Mouse (Mus musculus): ENCODE measurements around the gene Tubg1. TPM values are rescaled to one million over a fixed set of nuclear protein-coding genes. Genes with fewer than 3 reads are reported as not detected.

The Tubg1 gene
- polyA plus RNA-seq, 1 experiment from 2014 or later, result 63.1 TPM

- H3K27me3 ChIP-seq (ENCODE audit: control insufficient read depth, insufficient read depth, low read length), result no peaks in the 10 kb centered on the region
- H3K4me1 ChIP-seq (ENCODE audit: control insufficient read depth in 2 of 2, insufficient read depth in 2 of 2, low read length in 2 of 2), result peaks cover 0 to 3% of the 10 kb centered on the region in 2 experiments; a peak in 1 of 4 replicates
- H3K27ac ChIP-seq (replicated peaks in 1 of 2; ENCODE audit: control insufficient read depth in 1 of 2, insufficient read depth in 1 of 2, low read depth in 2 of 2, low read length in 2 of 2), result no peak overlapping the region
- peaks cover 22% of the 10 kb centered on the region for H3K36me3 ChIP-seq (ENCODE audit: control insufficient read depth, insufficient read depth, low read length)
- ATAC-seq (ENCODE audit: insufficient number of reproducible peaks, insufficient read depth, low FRiP score, low read depth), result no peak
- H3K9me3 ChIP-seq (ENCODE audit: control insufficient read depth, low read length), result peaks cover 3% of the 10 kb centered on the region; the same call in 1 of the 2 replicates
- H3K4me3 ChIP-seq (ENCODE audit: control insufficient read depth in 1 of 2, insufficient read depth in 1 of 2, low read depth in 1 of 2, low read length in 2 of 2), result no peak overlapping the region
- WGBS, result 82% methylated on average over 4 of the region's 4 CpGs
- H3K9ac ChIP-seq (ENCODE audit: low read length), result no peak overlapping the region
- H3K4me2 ChIP-seq (ENCODE audit: low read length), result no peak overlapping the region
Observed at GRCm38 (mm10) chr11:101109351-101109750, 10.4 kb upstream of the Tubg1 start.

DNA sequence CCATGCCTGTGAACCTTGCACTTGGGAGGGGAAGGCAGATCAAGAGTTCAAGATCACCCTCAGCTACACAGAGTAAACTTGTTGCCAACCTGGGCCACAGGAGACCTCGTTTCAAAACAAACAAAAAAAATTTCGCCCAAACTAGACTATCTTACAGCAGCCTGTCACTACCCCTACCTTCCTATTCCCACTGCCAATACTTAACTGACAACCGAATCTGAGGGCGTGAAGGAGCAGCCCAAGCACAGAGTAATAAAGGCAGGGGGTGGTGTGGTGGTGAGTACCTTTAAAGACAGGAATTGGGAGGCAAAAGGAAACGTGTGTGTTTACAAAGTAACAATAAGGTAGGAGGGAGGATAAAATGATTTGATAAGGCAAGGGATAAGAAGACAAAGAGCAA lies 9.0 kb upstream of the Tubg1 start:
- H3K36me3 ChIP-seq (ENCODE audit: control insufficient read depth, insufficient read depth, low read length), result peaks cover 8% of the 10 kb centered on the region
- H3K27me3 ChIP-seq (ENCODE audit: control insufficient read depth, insufficient read depth, low read length), result no peaks in the 10 kb centered on the region
- H3K4me2 ChIP-seq (ENCODE audit: low read length), result no peak overlapping the region

GRCm38 (mm10) chr11:101111178-101111577 lies 8.6 kb upstream of the Tubg1 start:
- Histone ChIP-seq H3K36me3 (ENCODE audit: control insufficient read depth, insufficient read depth, low read length) (0 out of 2 replicates have a peak, but pooled peaks cover 5% of the 10 kb centered on the region), H3K4me2 (ENCODE audit: low read length) (no peak overlapping the region), H3K4me3 (ENCODE audit: control insufficient read depth in 1 of 2, insufficient read depth in 1 of 2, low read depth in 1 of 2, low read length in 2 of 2) (no peak overlapping the region), H3K27ac (replicated peaks in 1 of 2; ENCODE audit: control insufficient read depth in 1 of 2, insufficient read depth in 1 of 2, low read depth in 2 of 2, low read length in 2 of 2) (no peak overlapping the region), H3K9ac (ENCODE audit: low read length) (no peak overlapping the region), H3K27me3 (ENCODE audit: control insufficient read depth, insufficient read depth, low read length) (no peaks in the 10 kb centered on the region), H3K4me1 (ENCODE audit: control insufficient read depth in 2 of 2, insufficient read depth in 2 of 2, low read length in 2 of 2) (peaks cover 0 to 8% of the 10 kb centered on the region in 2 experiments; a peak in 1 of 4 replicates), H3K9me3 (ENCODE audit: control insufficient read depth, low read length) (peaks cover 3% of the 10 kb centered on the region; the same call in 1 of the 2 replicates)
- 91% methylated on average over 4 of the region's 4 CpGs for WGBS
- no peak for ATAC-seq (ENCODE audit: insufficient number of reproducible peaks, insufficient read depth, low FRiP score, low read depth)

More for the DNA sequence above, 9.0 kb upstream of the Tubg1 start:
- WGBS, result 58% methylated on average over 5 of the region's 5 CpGs
- no peak for ATAC-seq (ENCODE audit: insufficient number of reproducible peaks, insufficient read depth, low FRiP score, low read depth)
- no peak overlapping the region for H3K9ac ChIP-seq (ENCODE audit: low read length)
- peaks cover 3% of the 10 kb centered on the region; the same call in 1 of the 2 replicates for H3K9me3 ChIP-seq (ENCODE audit: control insufficient read depth, low read length)
- no peak overlapping the region for H3K4me3 ChIP-seq (ENCODE audit: control insufficient read depth in 1 of 2, insufficient read depth in 1 of 2, low read depth in 1 of 2, low read length in 2 of 2)
- peaks cover 0 to 7% of the 10 kb centered on the region in 2 experiments; a peak in 1 of 4 replicates for H3K4me1 ChIP-seq (ENCODE audit: control insufficient read depth in 2 of 2, insufficient read depth in 2 of 2, low read length in 2 of 2)
- no peak overlapping the region for H3K27ac ChIP-seq (replicated peaks in 1 of 2; ENCODE audit: control insufficient read depth in 1 of 2, insufficient read depth in 1 of 2, low read depth in 2 of 2, low read length in 2 of 2)

DNA sequence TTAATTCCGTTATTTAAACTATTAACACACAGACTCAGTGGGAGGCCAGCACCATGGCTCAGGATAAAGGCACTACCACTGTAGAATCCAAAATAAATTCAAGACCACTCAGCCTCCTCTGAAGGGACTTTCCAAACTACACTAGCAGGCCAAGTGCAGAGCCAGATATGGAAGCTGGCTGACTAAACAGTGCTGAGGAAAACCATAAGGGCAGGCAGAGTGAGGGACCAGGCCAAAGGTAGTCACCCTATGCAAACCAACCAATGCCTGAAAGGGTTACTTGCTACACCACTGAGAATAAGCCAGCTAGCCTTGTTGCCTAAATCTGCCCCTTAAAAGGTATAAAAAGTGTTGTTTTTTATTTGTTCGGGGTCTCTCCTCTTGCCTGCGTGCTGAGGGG lies 7.6 kb upstream of the Tubg1 start:
- ATAC-seq (ENCODE audit: insufficient number of reproducible peaks, insufficient read depth, low FRiP score, low read depth), result no peak
- H3K4me1 ChIP-seq (ENCODE audit: control insufficient read depth in 2 of 2, insufficient read depth in 2 of 2, low read length in 2 of 2), result peaks cover 0 to 8% of the 10 kb centered on the region in 2 experiments; a peak in 1 of 4 replicates
- no peak overlapping the region for H3K4me3 ChIP-seq (ENCODE audit: control insufficient read depth in 1 of 2, insufficient read depth in 1 of 2, low read depth in 1 of 2, low read length in 2 of 2)
- no peak overlapping the region for H3K4me2 ChIP-seq (ENCODE audit: low read length)
- peaks cover 11% of the 10 kb centered on the region for H3K36me3 ChIP-seq (ENCODE audit: control insufficient read depth, insufficient read depth, low read length)
- peaks cover 3% of the 10 kb centered on the region; the same call in 1 of the 2 replicates for H3K9me3 ChIP-seq (ENCODE audit: control insufficient read depth, low read length)
- H3K27me3 ChIP-seq (ENCODE audit: control insufficient read depth, insufficient read depth, low read length), result no peaks in the 10 kb centered on the region
- H3K27ac ChIP-seq (replicated peaks in 1 of 2; ENCODE audit: control insufficient read depth in 1 of 2, insufficient read depth in 1 of 2, low read depth in 2 of 2, low read length in 2 of 2), result no peak overlapping the region
- 94% methylated on average over 3 of the region's 3 CpGs for WGBS
- H3K9ac ChIP-seq (ENCODE audit: low read length), result no peak overlapping the region

- H3K27ac ChIP-seq (replicated peaks in 1 of 2; ENCODE audit: control insufficient read depth in 1 of 2, insufficient read depth in 1 of 2, low read depth in 2 of 2, low read length in 2 of 2), result no peak overlapping the region
- no peak for ATAC-seq (ENCODE audit: insufficient number of reproducible peaks, insufficient read depth, low FRiP score, low read depth)
Observed at GRCm38 (mm10) chr11:101115564-101115963, 4.2 kb upstream of the Tubg1 start.

DNA sequence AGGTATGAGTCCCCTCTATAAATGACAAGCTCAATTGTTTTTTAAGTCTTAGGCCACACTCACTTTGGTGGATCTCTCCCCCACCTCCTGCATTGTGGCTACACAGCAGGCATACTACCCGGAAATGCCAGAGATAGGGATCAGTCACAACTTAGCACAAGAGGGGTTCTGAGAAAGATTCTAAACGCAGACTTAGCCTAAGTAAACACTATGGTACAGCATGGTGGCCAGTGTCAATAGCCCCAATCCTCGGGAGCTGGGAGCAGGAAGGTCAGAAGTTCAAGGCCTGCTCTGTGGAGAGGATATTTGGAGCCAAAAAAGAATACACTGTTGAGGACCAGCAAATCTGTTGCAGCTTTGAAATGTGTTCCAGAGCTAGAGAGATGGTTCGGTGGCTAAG lies 1.6 kb upstream of the Tubg1 start:
- peaks cover 2% of the 10 kb centered on the region; the same call in 1 of the 2 replicates for H3K9me3 ChIP-seq (ENCODE audit: control insufficient read depth, low read length)
- H3K27ac ChIP-seq (replicated peaks in 1 of 2; ENCODE audit: control insufficient read depth in 1 of 2, insufficient read depth in 1 of 2, low read depth in 2 of 2, low read length in 2 of 2), result 0 out of 4 replicates have a peak overlapping the region, but pooled peaks of 1 of the 2 experiments have one; percentile 89
- peak overlapping the region; percentile 96 for H3K9ac ChIP-seq (ENCODE audit: low read length)
- H3K27me3 ChIP-seq (ENCODE audit: control insufficient read depth, insufficient read depth, low read length), result no peaks in the 10 kb centered on the region
- H3K4me2 ChIP-seq (ENCODE audit: low read length), result peak overlapping the region; percentile 95
- peaks cover 5 to 32% of the 10 kb centered on the region in 2 experiments for H3K4me1 ChIP-seq (ENCODE audit: control insufficient read depth in 2 of 2, insufficient read depth in 2 of 2, low read length in 2 of 2)
- WGBS, result 22% methylated on average over 4 of the region's 4 CpGs
- no peak for ATAC-seq (ENCODE audit: insufficient number of reproducible peaks, insufficient read depth, low FRiP score, low read depth)
- peak overlapping the region; percentile 8 to 77; a peak in 2 of 4 replicates for H3K4me3 ChIP-seq (ENCODE audit: control insufficient read depth in 1 of 2, insufficient read depth in 1 of 2, low read depth in 1 of 2, low read length in 2 of 2)
- peaks cover 24% of the 10 kb centered on the region for H3K36me3 ChIP-seq (ENCODE audit: control insufficient read depth, insufficient read depth, low read length)

More at GRCm38 (mm10) chr11:101115564-101115963, 4.2 kb upstream of the Tubg1 start:
- H3K4me2 ChIP-seq (ENCODE audit: low read length), result no peak overlapping the region
- 75% methylated on average over 2 of the region's 2 CpGs for WGBS
- peaks cover 5 to 22% of the 10 kb centered on the region in 2 experiments for H3K4me1 ChIP-seq (ENCODE audit: control insufficient read depth in 2 of 2, insufficient read depth in 2 of 2, low read length in 2 of 2)
- H3K27me3 ChIP-seq (ENCODE audit: control insufficient read depth, insufficient read depth, low read length), result no peaks in the 10 kb centered on the region
- H3K9ac ChIP-seq (ENCODE audit: low read length), result no peak overlapping the region
- peaks cover 3% of the 10 kb centered on the region; the same call in 1 of the 2 replicates for H3K9me3 ChIP-seq (ENCODE audit: control insufficient read depth, low read length)
- H3K4me3 ChIP-seq (ENCODE audit: control insufficient read depth in 1 of 2, insufficient read depth in 1 of 2, low read depth in 1 of 2, low read length in 2 of 2), result no peak overlapping the region
- peaks cover 7% of the 10 kb centered on the region for H3K36me3 ChIP-seq (ENCODE audit: control insufficient read depth, insufficient read depth, low read length)

GRCm38 (mm10) chr11:101119131-101119760 lies 492 bp upstream of the Tubg1 start:
- under 1% methylated on average over 39 of the region's 39 CpGs for WGBS

More at GRCm38 (mm10) chr11:101119131-101119760, 492 bp upstream of the Tubg1 start:
- peak overlapping the region; percentile 95 for H3K4me2 ChIP-seq (ENCODE audit: low read length)
- H3K9ac ChIP-seq (ENCODE audit: low read length), result peak overlapping the region; percentile 96
- H3K27ac ChIP-seq (replicated peaks in 1 of 2; ENCODE audit: control insufficient read depth in 1 of 2, insufficient read depth in 1 of 2, low read depth in 2 of 2, low read length in 2 of 2), result peak overlapping the region; percentile 50 to 89
- no peaks in the 10 kb centered on the region for H3K27me3 ChIP-seq (ENCODE audit: control insufficient read depth, insufficient read depth, low read length)
- H3K4me1 ChIP-seq (ENCODE audit: control insufficient read depth in 2 of 2, insufficient read depth in 2 of 2, low read length in 2 of 2), result peaks cover 5 to 32% of the 10 kb centered on the region in 2 experiments
- peaks cover 34% of the 10 kb centered on the region for H3K36me3 ChIP-seq (ENCODE audit: control insufficient read depth, insufficient read depth, low read length)
- peak; percentile 66 for ATAC-seq (ENCODE audit: insufficient number of reproducible peaks, insufficient read depth, low FRiP score, low read depth)
- H3K4me3 ChIP-seq (ENCODE audit: control insufficient read depth in 1 of 2, insufficient read depth in 1 of 2, low read depth in 1 of 2, low read length in 2 of 2), result peak overlapping the region; percentile 74 to 77
- no peaks in the 10 kb centered on the region for H3K9me3 ChIP-seq (ENCODE audit: control insufficient read depth, low read length)
